Mouse (Mus musculus) kidney, adult 2 months (tissue): ENCODE data around the gene Slc23a2.

Experiments used
- CTCF ChIP-seq: fragments of 200-500 bp; conservative IDR thresholded peaks from 2 replicates; pipeline ENCODE4 v1.5.1; 2011; ENCODE audit warnings: low read depth, mild to moderate bottlenecking, control low read depth, low read length, moderate library complexity, mixed read lengths; ENCODE audit not compliant: insufficient read depth, insufficient read length
- POLR2A ChIP-seq: fragments of 200-500 bp; IDR thresholded peaks from one replicate; pipeline ENCODE4 v1.6.1; 2011; ENCODE audit warnings: low read depth, low read length, control low read depth

GRCm38 (mm10) chr2:132018156-132018555 lies 126.8 kb downstream of the Slc23a2 start:
- TF ChIP-seq CTCF (no peak), POLR2A (no peak)
